Mouse (Mus musculus): ENCODE measurements around the gene Gm49396.

DNA sequence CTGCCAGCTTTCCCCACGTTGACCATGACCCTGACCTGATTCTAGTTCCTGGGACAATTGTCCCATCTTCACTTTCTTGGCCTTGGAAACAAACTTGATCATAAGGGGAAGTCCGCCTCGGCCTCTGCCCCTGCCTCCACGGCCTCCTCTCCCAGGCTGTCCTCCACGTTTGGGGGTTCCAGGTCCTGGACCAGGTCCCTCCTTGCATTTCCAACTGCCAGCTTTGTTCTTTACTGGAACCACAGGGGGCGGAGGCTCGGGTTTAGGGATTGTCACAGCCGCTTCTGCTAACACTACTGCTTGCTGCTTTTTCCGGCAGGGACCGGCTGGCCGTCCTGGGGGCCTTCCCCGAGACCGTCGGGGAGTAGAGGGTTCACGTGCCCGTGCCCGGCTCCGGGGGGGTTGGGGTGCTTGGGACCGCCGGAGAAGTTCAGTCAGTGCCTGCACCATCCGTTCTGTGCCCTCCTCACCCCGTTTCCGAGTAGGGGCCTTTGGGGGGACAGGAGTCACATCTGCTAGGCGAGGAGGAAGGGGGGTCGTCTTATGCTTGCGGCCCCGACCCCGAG is 23.4 kb downstream of the Gm49396 start:
- TF ChIP-seq CTCF (IDR thresholded peaks at IDR 0.05; ENCODE audit: low read depth) (no peak), EP300 (IDR thresholded peaks at IDR 0.05; ENCODE audit: low read depth) (no peak)

Data from heart, postnatal 0 days (tissue).